Mouse (Mus musculus) neutrophil, adult 83 days (primary cell): ENCODE data around the gene Haus5. TPM values are rescaled to one million over a fixed set of nuclear protein-coding genes. Genes with fewer than 3 reads are reported as not detected.

Experiments used
- total RNA-seq, 2 experiments: library from RNA; stranded (reverse); gene quantifications; one replicate each; pipeline ENCODE4 v1.2.4; 2023

The Haus5 gene
- 10 to 100 TPM; 19.2 to 25.8 TPM for total RNA-seq

DNA sequence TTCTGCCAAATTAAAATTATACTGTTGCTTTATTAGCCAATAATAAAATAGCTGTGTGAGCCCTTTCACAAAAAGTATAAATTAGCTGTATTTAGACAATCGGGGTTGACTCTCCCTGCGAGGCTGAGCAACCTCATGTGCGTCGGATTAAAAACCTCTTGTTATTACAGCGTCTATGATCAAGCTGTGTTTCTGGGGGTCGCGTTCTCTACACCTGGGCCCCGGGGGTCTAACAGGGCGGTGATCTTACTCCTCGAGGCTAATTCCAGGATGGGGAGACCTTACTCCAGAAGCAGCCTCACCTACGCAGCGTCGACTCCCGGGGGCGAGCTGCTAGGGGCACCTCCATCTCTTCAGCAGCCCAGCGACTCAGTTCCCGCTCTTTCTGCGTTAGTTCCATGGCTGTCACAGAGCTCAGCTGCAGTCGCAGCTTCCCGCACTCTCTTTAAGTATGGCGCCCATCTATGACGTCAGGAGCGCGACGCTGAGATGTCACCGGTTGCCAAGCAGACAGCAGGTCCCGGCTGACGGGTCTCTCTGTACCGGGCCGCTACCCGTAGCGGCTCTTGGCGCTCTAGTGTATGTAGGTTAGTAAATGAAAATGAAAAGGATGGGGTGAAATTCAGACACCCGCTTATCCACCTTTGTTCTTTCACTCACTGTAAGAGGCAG, at the start of gene Haus5:
Gene Haus5 (minus strand): TSS at position 466 of the 672 bp plus-strand sequence.

DNA sequence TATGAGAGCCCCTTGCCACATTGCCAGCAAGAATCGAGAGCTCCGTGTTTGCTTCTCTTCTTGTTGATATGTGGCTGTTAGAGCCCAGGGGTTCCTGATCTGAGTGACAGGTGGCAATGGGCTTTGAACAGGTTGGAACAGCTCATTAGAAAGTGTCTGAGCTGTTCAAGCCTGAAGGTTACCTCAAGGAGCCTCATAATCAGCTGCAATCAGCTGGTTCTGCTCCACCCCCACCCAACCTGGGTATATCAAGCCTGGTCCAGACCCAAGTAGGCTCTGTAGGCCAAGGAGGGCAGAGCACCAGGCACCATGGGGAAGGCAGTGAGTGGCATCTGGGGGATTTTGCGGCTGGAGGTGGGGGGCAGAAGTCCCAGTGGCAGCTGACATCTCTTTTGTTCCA, 47.1 kb upstream of the Haus5 start, which contains the start of gene Atp4a:
Gene Atp4a (plus strand): TSS at position 268 of the 400 bp plus-strand sequence.

GRCm38 (mm10) chr7:30698589-30698988, 33.8 kb upstream of the Haus5 start, which contains the start of gene 2200002J24Rik:
Gene 2200002J24Rik (plus strand): TSS chr7:30698926.

DNA sequence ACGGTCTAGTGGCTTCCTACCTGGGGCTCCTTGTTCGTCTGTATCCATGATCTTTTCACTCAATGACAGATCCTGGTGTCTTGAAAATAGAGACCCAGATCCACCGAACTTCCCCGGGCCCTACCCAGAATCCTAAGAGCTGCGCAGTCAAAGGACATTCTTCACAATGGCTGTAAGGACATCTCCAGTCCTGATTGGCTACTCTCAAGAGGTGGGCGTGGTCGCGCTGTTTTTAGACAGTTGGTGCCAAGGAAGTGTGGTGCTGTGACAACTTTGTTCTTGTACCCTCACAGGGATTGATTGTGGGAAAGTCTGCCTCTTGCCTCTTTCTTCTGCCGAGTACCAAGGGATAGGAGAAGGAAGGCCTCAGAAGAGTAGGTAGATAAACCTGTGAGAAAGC, 6.7 kb upstream of the Haus5 start, which contains the start of gene Pmis2:
Gene Pmis2 (minus strand): TSS at position 126 of the 400 bp plus-strand sequence.

GRCm38 (mm10) chr7:30649591-30650540, 14.9 kb downstream of the Haus5 start, which contains the start of gene Rbm42:
Gene Rbm42 (minus strand): TSS chr7:30650317.

GRCm38 (mm10) chr7:30635752-30636151, 29.0 kb downstream of the Haus5 start, which contains the start of gene Etv2:
Gene Etv2 (minus strand): TSS chr7:30635852.

GRCm38 (mm10) chr7:30625530-30626384, 39.0 kb downstream of the Haus5 start, which contains the start of gene Cox6b1:
Gene Cox6b1 (minus strand): TSS chr7:30626151.

GRCm38 (mm10) chr7:30612654-30613402, 52.0 kb downstream of the Haus5 start, which contains the start of gene Upk1a:
Gene Upk1a (minus strand): TSS chr7:30612847.

Other genes starting within 250 kb of the Haus5 start
- 100 to 1,000 TPM; 116 to 124 TPM for gene Hcst, start 245.1 kb downstream of the Haus5 start, total RNA-seq
- gene Nfkbid, start 243.3 kb downstream of the Haus5 start, total RNA-seq = 10 to 100 TPM; 61.7 to 67.0 TPM
- gene Aplp1, start 219.5 kb downstream of the Haus5 start, total RNA-seq = under 1 TPM in 1 of 2 experiments, not detected in 1; 0.35 TPM
- not detected for gene Kirrel2, start 207.3 kb downstream of the Haus5 start, total RNA-seq
- gene Nphs1, start 206.7 kb downstream of the Haus5 start, total RNA-seq = not detected
- gene Prodh2, start 171.4 kb downstream of the Haus5 start, total RNA-seq = not detected
- 10 to 100 TPM; 17.6 to 19.1 TPM for gene Arhgap33, start 129.9 kb downstream of the Haus5 start, total RNA-seq
- gene Hspb6, start 112.8 kb downstream of the Haus5 start, total RNA-seq = 1 to 10 TPM; 5.0 to 5.5 TPM
- gene Proser3, start 112.7 kb downstream of the Haus5 start, total RNA-seq = 1 to 10 TPM; 4.4 to 5.1 TPM
- gene Lin37, start 105.2 kb downstream of the Haus5 start, total RNA-seq = 10 to 100 TPM; 24.1 to 36.0 TPM
- 10 to 100 TPM; 36.6 to 41.9 TPM for gene U2af1l4, start 101.7 kb downstream of the Haus5 start, total RNA-seq
- gene Gm49396, start 101.7 kb downstream of the Haus5 start, total RNA-seq = 1 to 10 TPM; 4.6 to 5.6 TPM
- 100 to 1,000 TPM; 117 to 126 TPM for gene Psenen, start 101.4 kb downstream of the Haus5 start, total RNA-seq
- gene Igflr1, start 99.6 kb downstream of the Haus5 start, total RNA-seq = 1 to 10 TPM; 2.3 to 4.4 TPM
- 10 to 100 TPM; 51.8 to 52.4 TPM for gene Kmt2b, start 76.3 kb downstream of the Haus5 start, total RNA-seq
- gene Zbtb32, start 66.1 kb downstream of the Haus5 start, total RNA-seq = under 1 TPM in 1 of 2 experiments, not detected in 1; 0.44 TPM
- under 1 TPM in 1 of 2 experiments, not detected in 1; 0.29 TPM for gene Upk1a, start 52.1 kb downstream of the Haus5 start, total RNA-seq
- gene Cox6b1, start 38.8 kb downstream of the Haus5 start, total RNA-seq = 100 to 1,000 TPM; 236 to 278 TPM
- gene Etv2, start 29.1 kb downstream of the Haus5 start, total RNA-seq = not detected
- 10 to 100 TPM; 73.6 to 73.7 TPM for gene Rbm42, start 14.7 kb downstream of the Haus5 start, total RNA-seq
- gene Pmis2, start 6.6 kb upstream of the Haus5 start, total RNA-seq = not detected
- gene 2200002J24Rik, start 33.9 kb upstream of the Haus5 start, total RNA-seq = not detected
- under 1 TPM in 1 of 2 experiments, not detected in 1; 0.99 TPM for gene Atp4a, start 47.2 kb upstream of the Haus5 start, total RNA-seq
- gene Tmem147, start 64.5 kb upstream of the Haus5 start, total RNA-seq = 10 to 100 TPM; 35.2 to 35.7 TPM
- not detected for gene Gapdhs, start 78.7 kb upstream of the Haus5 start, total RNA-seq
- gene Sbsn, start 86.5 kb upstream of the Haus5 start, total RNA-seq = 1 to 10 TPM; 1.3 to 2.7 TPM
- gene Dmkn, start 98.8 kb upstream of the Haus5 start, total RNA-seq = 1 to 10 TPM; 2.8 to 4.5 TPM
- gene Krtdap, start 122.9 kb upstream of the Haus5 start, total RNA-seq = not detected
- gene Ffar2, start 158.8 kb upstream of the Haus5 start, total RNA-seq = 10 to 100 TPM; 41.2 to 51.1 TPM
- not detected for gene Ffar3, start 191.2 kb upstream of the Haus5 start, total RNA-seq
- not detected for gene Ffar1, start 196.6 kb upstream of the Haus5 start, total RNA-seq
- gene Cd22, start 215.3 kb upstream of the Haus5 start, total RNA-seq = 1 to 10 TPM; 2.2 to 3.4 TPM
- 1 to 10 TPM; 1.3 to 1.6 TPM for gene Mag, start 249.9 kb upstream of the Haus5 start, total RNA-seq